Comparison of ENCODE assay signal across 8 mouse cellular contexts in genomic region chr4:130081345-130082190, GRCm38 (mm10). TPM values are rescaled to one million over a fixed set of nuclear protein-coding genes. Genes with fewer than 3 reads are reported as not detected.
DNase-seq lines count a peak whose midpoint lies in the region; ATAC-seq lines count a peak whose summit lies in the region.

No protein-coding gene starts in this region.

- ATAC-seq in megakaryocyte-erythroid progenitor cell, adult 5-6 weeks (replicated peaks; ENCODE audit: low FRiP score, low TSS enrichment, poor library complexity, severe bottlenecking) = no peak

- DNase-seq in thymus, postnatal 36 days = peak; percentile 18 to 27
- DNase-seq in thymus, postnatal 10 days (ENCODE audit: low spot score in 2 of 2) = no peak
- DNase-seq in cerebellum, adult 9-11 months = peak; percentile 85
- DNase-seq in gastrocnemius, postnatal 4 days (ENCODE audit: low spot score in 2 of 2) = peak; percentile 51 to 72
- peak; percentile 89 to 92 for DNase-seq in kidney, postnatal 25 days
- peak; percentile 67 for DNase-seq in lung, postnatal 36 days
- DNase-seq in testis, postnatal 14 days (ENCODE audit: low spot score) = peak; percentile 45

RNA-seq across cellular contexts. Expression of gene Pef1, which starts 20.8 kb away (rescaled TPM):
- 10 to 100 TPM; 35.4 to 37.7 TPM for total RNA-seq in gastrocnemius, postnatal 4 days (2021)
- total RNA-seq in megakaryocyte-erythroid progenitor cell, adult 5-6 weeks (2014; fragmentation: Nextera tagmentation) = 27.0 and 57.4 TPM in 2 replicates
- 8.8 and 15.2 TPM in 2 replicates for total RNA-seq in megakaryocyte-erythroid progenitor cell, adult 5-6 weeks (2017)

RNA-seq across cellular contexts. Expression of gene Col16a1, which starts 33.9 kb away (rescaled TPM):
- 100 to 1,000 TPM; 125 to 153 TPM for total RNA-seq in gastrocnemius, postnatal 4 days (2021)
- 7.1 TPM in 1 of 2 replicates, not detected in the other for total RNA-seq in megakaryocyte-erythroid progenitor cell, adult 5-6 weeks (2014; fragmentation: Nextera tagmentation)
- 0.52 and 9.1 TPM in 2 replicates for total RNA-seq in megakaryocyte-erythroid progenitor cell, adult 5-6 weeks (2017)

RNA-seq across cellular contexts. Expression of gene Hcrtr1, which starts 57.6 kb away (rescaled TPM):
- total RNA-seq in gastrocnemius, postnatal 4 days (2021) = not detected
- not detected in 2 replicates for total RNA-seq in megakaryocyte-erythroid progenitor cell, adult 5-6 weeks (2014; fragmentation: Nextera tagmentation)
- not detected in 2 replicates for total RNA-seq in megakaryocyte-erythroid progenitor cell, adult 5-6 weeks (2017)

Comparison
In these comparisons a context has a peak if more than half of its experiments do, and no peak if none do; other contexts are left out.
1. DNase-seq: peak in thymus, postnatal 36 days (2 of 2), cerebellum, adult 9-11 months (single experiment), gastrocnemius, postnatal 4 days (2 of 2), kidney, postnatal 25 days (2 of 2), lung, postnatal 36 days (single experiment) and testis, postnatal 14 days (single experiment); none in thymus, postnatal 10 days (0 of 2).
2. RNA of gene Col16a1, which starts 33.9 kb away (total RNA-seq): 125 to 153 TPM in gastrocnemius, postnatal 4 days; 0.52 to 9.1 TPM in megakaryocyte-erythroid progenitor cell, adult 5-6 weeks; every median in the first group is over 10 times any median in the second.